In genomic region chr1:137074787-137075186, GRCm38 (mm10) we compare ENCODE assay signal across 7 mouse cellular contexts.
DNase-seq lines count a peak whose midpoint lies in the region; ATAC-seq and TF ChIP-seq lines count a peak whose summit lies in the region.

No protein-coding gene starts in this region.

- no peaks in the 10 kb centered on the region for H3K36me3 ChIP-seq in lung, embryonic 16.5 days (ENCODE audit: control insufficient read depth, insufficient read depth, low read length)
- H3K36me3 ChIP-seq in embryonic facial prominence, embryonic 12.5 days, result no peaks in the 10 kb centered on the region
- no peaks in the 10 kb centered on the region for H3K36me3 ChIP-seq in liver, embryonic 16.5 days (ENCODE audit: control insufficient read depth, insufficient read depth)

- peaks cover 3% of the 10 kb centered on the region; the same call in 1 of the 2 replicates for H3K4me1 ChIP-seq in lung, embryonic 16.5 days (replicated peaks; ENCODE audit: control insufficient read depth, insufficient read depth, low read length)
- peaks cover 2% of the 10 kb centered on the region for H3K4me1 ChIP-seq in lung, adult 2 months (ENCODE audit: control insufficient read depth, insufficient read depth, low read length)
- H3K4me1 ChIP-seq in embryonic facial prominence, embryonic 12.5 days, result peaks cover 9% of the 10 kb centered on the region; the same call in 1 of the 2 replicates
- no peaks in the 10 kb centered on the region for H3K4me1 ChIP-seq in liver, embryonic 16.5 days (ENCODE audit: control insufficient read depth, low read depth, low read length)

- no peak for TF ChIP-seq POLR2A in lung, adult 2 months (IDR thresholded peaks at IDR 0.05; ENCODE audit: borderline replicate concordance, extremely low read depth, low read depth, low read length)

- no peak for TF ChIP-seq CTCF in lung, adult 2 months (IDR thresholded peaks at IDR 0.05; ENCODE audit: insufficient read depth, low read length)

- no peaks in the 10 kb centered on the region for H3K27me3 ChIP-seq in lung, embryonic 16.5 days (ENCODE audit: control insufficient read depth, insufficient read depth, low read depth, low read length)
- no peaks in the 10 kb centered on the region for H3K27me3 ChIP-seq in embryonic facial prominence, embryonic 12.5 days
- no peaks in the 10 kb centered on the region for H3K27me3 ChIP-seq in liver, embryonic 16.5 days (ENCODE audit: control insufficient read depth, insufficient read depth, low read depth, low read length)

- no peak overlapping the region for H3K27ac ChIP-seq in lung, embryonic 16.5 days (ENCODE audit: low read length)
- H3K27ac ChIP-seq in embryonic facial prominence, embryonic 12.5 days, result no peak overlapping the region
- H3K27ac ChIP-seq in liver, embryonic 16.5 days (ENCODE audit: low read length), result no peak overlapping the region

- WGBS in lung, embryonic 16.5 days, result 20% methylated on average over 9 of the region's 9 CpGs
- WGBS in lung, adult 2 months, result 16% methylated on average over 9 of the region's 9 CpGs
- WGBS in embryonic facial prominence, embryonic 12.5 days, result 26% methylated on average over 9 of the region's 9 CpGs
- WGBS in liver, embryonic 16.5 days (ENCODE audit: insufficient replicate concordance), result 4% methylated on average over 9 of the region's 9 CpGs

- peak overlapping the region; percentile 15 for H3K4me2 ChIP-seq in lung, embryonic 16.5 days (ENCODE audit: low read depth, low read length)
- H3K4me2 ChIP-seq in embryonic facial prominence, embryonic 12.5 days (replicated peaks), result peak overlapping the region; percentile 25; the same call in 1 of the 2 replicates
- no peak overlapping the region for H3K4me2 ChIP-seq in liver, embryonic 16.5 days (ENCODE audit: low read depth, low read length)

- ATAC-seq in lung, embryonic 16.5 days (ENCODE audit: low read depth), result peak; percentile 38; the same call in 1 of the 2 replicates
- ATAC-seq in embryonic facial prominence, embryonic 12.5 days (ENCODE audit: insufficient number of reproducible peaks, insufficient read depth, low FRiP score, low TSS enrichment), result no peak
- peak; percentile 63 for ATAC-seq in liver, embryonic 16.5 days (ENCODE audit: low read depth)

- H3K9ac ChIP-seq in lung, embryonic 16.5 days (ENCODE audit: low read length), result no peak overlapping the region
- no peak overlapping the region for H3K9ac ChIP-seq in embryonic facial prominence, embryonic 12.5 days
- no peak overlapping the region for H3K9ac ChIP-seq in liver, embryonic 16.5 days (ENCODE audit: low read depth, low read length)

- H3K4me3 ChIP-seq in lung, embryonic 16.5 days (ENCODE audit: low read length), result no peak overlapping the region
- H3K4me3 ChIP-seq in lung, adult 2 months (replicated peaks; ENCODE audit: extremely low read depth, low read depth, low read length), result no peak overlapping the region
- no peak overlapping the region for H3K4me3 ChIP-seq in embryonic facial prominence, embryonic 12.5 days
- H3K4me3 ChIP-seq in liver, embryonic 16.5 days (ENCODE audit: low read depth, low read length), result no peak overlapping the region

- no peaks in the 10 kb centered on the region for H3K9me3 ChIP-seq in lung, embryonic 16.5 days (ENCODE audit: control insufficient read depth, low read length)
- no peaks in the 10 kb centered on the region for H3K9me3 ChIP-seq in embryonic facial prominence, embryonic 12.5 days
- no peaks in the 10 kb centered on the region for H3K9me3 ChIP-seq in liver, embryonic 16.5 days (replicated peaks; ENCODE audit: control insufficient read depth, low read length)

- no peak for DNase-seq in lung, adult 2 months
- DNase-seq in induced T-regulatory cell, adult 2 months (ENCODE audit: low read depth), result peak; percentile 53
- DNase-seq in thymus, postnatal 4 days, result peak; percentile 19
- no peak for DNase-seq in urinary bladder, postnatal 25 days (ENCODE audit: low spot score)

Comparison
In these comparisons a context has a peak if more than half of its experiments do, and no peak if none do; other contexts are left out.
1. DNase-seq: peak in induced T-regulatory cell, adult 2 months (single experiment) and thymus, postnatal 4 days (single experiment); none in lung, adult 2 months (single experiment) and urinary bladder, postnatal 25 days (single experiment).